Mouse (Mus musculus) heart, embryonic 15.5 days (tissue): ENCODE data around the gene Erf. TPM values are rescaled to one million over a fixed set of nuclear protein-coding genes. Genes with fewer than 3 reads are reported as not detected.

Source experiments
- ATAC-seq: fragments of 200-750 bp; cut with Nextera tagmentation; replicated peaks from 2 replicates; pipeline ENCODE4 v1.8.0; 2017; ENCODE audit warnings: low read depth, moderate TSS enrichment; ENCODE audit not compliant: insufficient number of reproducible peaks, insufficient read depth, low FRiP score
- H3K27ac ChIP-seq: fragments of 300-500 bp; sonication (generic); 2 replicates; pipeline ENCODE4 v1.5.1; 2015; ENCODE audit warnings: mild to moderate bottlenecking, inconsistent platforms
- H3K27me3 ChIP-seq: fragments of 300-500 bp; sonication (generic); 2 replicates; pipeline ENCODE4 v1.6.1; 2015; ENCODE audit warnings: inconsistent platforms
- H3K36me3 ChIP-seq: fragments of 300-500 bp; sonication (generic); 2 replicates; pipeline ENCODE4 v1.6.1; 2015; ENCODE audit warnings: mild to moderate bottlenecking, inconsistent platforms
- H3K4me1 ChIP-seq: fragments of 300-500 bp; sonication (generic); replicated peaks from 2 replicates; pipeline ENCODE4 v1.6.1; 2015; ENCODE audit warnings: inconsistent platforms
- H3K4me2 ChIP-seq: fragments of 300-500 bp; sonication (generic); 2 replicates; pipeline ENCODE4 v1.6.1; 2015; ENCODE audit warnings: inconsistent platforms, mild to moderate bottlenecking, moderate library complexity
- H3K4me3 ChIP-seq: fragments of 300-500 bp; sonication (generic); 2 replicates; pipeline ENCODE4 v1.5.1; 2015; ENCODE audit warnings: mild to moderate bottlenecking, inconsistent platforms
- H3K9ac ChIP-seq: fragments of 300-500 bp; sonication (generic); 2 replicates; pipeline ENCODE4 v1.6.1; 2015; ENCODE audit warnings: mild to moderate bottlenecking, inconsistent platforms
- H3K9me3 ChIP-seq: fragments of 300-500 bp; sonication (generic); replicated peaks from 2 replicates; pipeline ENCODE4 v1.6.1; 2016; ENCODE audit warnings: inconsistent platforms
- WGBS: fragments of 180-500 bp; shearing (Covaris S2); methylation state at CpG from one replicate; pipeline ENCODE4 v1.1.7; 2015; ENCODE audit warnings: mixed read lengths; 5-methylcytosine and 5-hydroxymethylcytosine counted together
- polyA plus RNA-seq: library from polyadenylated mRNA; unstranded; fragments of >200 nt; fragmentation: Nextera tagmentation; extraction: Ambion mirVana; gene quantifications from 2 replicates; pipeline ENCODE4 v1.2.1, GENCODE M21; 2015

The Erf gene
- polyA plus RNA-seq, result 12.1 and 13.2 TPM in 2 replicates

GRCm38 (mm10) chr7:25250141-25250972, at the start of gene Erf:
Gene Erf, minus strand, starts transcription at chr7:25250761.
- peak; percentile 80 for ATAC-seq
- WGBS, result 1% methylated on average over 63 of the region's 81 CpGs
- peak within 1 kb of the TSS; percentile 95 for H3K9ac ChIP-seq

GRCm38 (mm10) chr7:25297454-25298325, 47.1 kb upstream of the Erf start, which contains the start of gene Pafah1b3:
Gene Pafah1b3, minus strand, starts transcription at chr7:25297986.
- peak; percentile 87 for ATAC-seq
- Histone ChIP-seq H3K9ac (peak within 1 kb of the TSS; percentile 69), H3K9me3 (no peaks in the 10 kb centered on the region), H3K4me1 (peaks cover 25% of the 10 kb centered on the region), H3K36me3 (peaks cover 23% of the 10 kb centered on the region), H3K27ac (peak within 1 kb of the TSS; percentile 90), H3K4me2 (peak within 1 kb of the TSS; percentile 91), H3K4me3 (peak within 1 kb of the TSS; percentile 71), H3K27me3 (no peaks in the 10 kb centered on the region)
- under 1% methylated on average over 51 of the region's 52 CpGs for WGBS

More at GRCm38 (mm10) chr7:25250141-25250972, at the start of gene Erf:
- Histone ChIP-seq H3K4me2 (peak within 1 kb of the TSS; percentile 94), H3K27me3 (no peaks in the 10 kb centered on the region), H3K9me3 (no peaks in the 10 kb centered on the region), H3K36me3 (peaks cover 7% of the 10 kb centered on the region), H3K27ac (peak within 1 kb of the TSS; percentile 96), H3K4me3 (peak within 1 kb of the TSS; percentile 69), H3K4me1 (peaks cover 46% of the 10 kb centered on the region)

DNA sequence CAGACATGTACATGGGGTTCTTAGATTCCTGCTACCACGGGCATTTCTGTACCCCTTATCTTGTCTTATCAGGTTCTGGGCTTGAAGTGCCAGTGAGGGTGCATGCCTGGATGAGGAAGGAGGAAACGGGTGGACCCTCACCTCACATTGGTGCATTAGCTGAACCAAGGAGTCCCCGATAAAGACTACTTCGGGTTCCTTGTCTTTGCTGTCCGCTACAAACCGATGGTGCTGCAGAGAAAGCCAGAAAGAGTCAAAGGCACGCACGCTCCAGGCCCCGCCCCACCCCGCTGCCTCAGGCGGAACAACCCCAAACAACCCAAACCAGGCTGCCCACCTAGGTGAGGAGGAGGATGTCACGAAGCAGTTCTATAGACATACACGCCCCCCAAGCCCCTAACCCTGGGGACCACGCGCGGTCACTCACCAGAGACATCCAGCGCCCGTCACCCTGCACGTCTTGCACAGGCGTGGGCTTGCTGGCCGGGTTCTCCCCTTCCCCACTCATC, 46.4 kb upstream of the Erf start:
- WGBS, result under 1% methylated on average over 21 of the region's 21 CpGs
- peaks cover 28% of the 10 kb centered on the region for H3K4me1 ChIP-seq
- peaks cover 30% of the 10 kb centered on the region for H3K36me3 ChIP-seq
- peak overlapping the region; percentile 90 for H3K27ac ChIP-seq
- peak overlapping the region; percentile 69 for H3K9ac ChIP-seq
- 0 out of 2 replicates have a peak, but pooled peaks have one; percentile 2 for ATAC-seq
- H3K4me3 ChIP-seq, result peak overlapping the region; percentile 71
- peak overlapping the region; percentile 91 for H3K4me2 ChIP-seq
- H3K9me3 ChIP-seq, result no peaks in the 10 kb centered on the region
- H3K27me3 ChIP-seq, result no peaks in the 10 kb centered on the region

- no peaks in the 10 kb centered on the region for H3K9me3 ChIP-seq
- H3K27me3 ChIP-seq, result no peaks in the 10 kb centered on the region
- ATAC-seq, result no peak
- H3K27ac ChIP-seq, result no peak overlapping the region
- no peak overlapping the region for H3K4me2 ChIP-seq
- no peak overlapping the region for H3K9ac ChIP-seq
- H3K36me3 ChIP-seq, result peaks cover 48% of the 10 kb centered on the region
- WGBS, result 89% methylated on average over 12 of the region's 12 CpGs
- H3K4me1 ChIP-seq, result peaks cover 38% of the 10 kb centered on the region
- no peak overlapping the region for H3K4me3 ChIP-seq
Measured at GRCm38 (mm10) chr7:25294960-25295722, 44.6 kb upstream of the Erf start.

- H3K4me3 ChIP-seq, result no peak overlapping the region
- H3K27ac ChIP-seq, result no peak overlapping the region; the same call in 1 of the 2 replicates
- peaks cover 38% of the 10 kb centered on the region for H3K4me1 ChIP-seq
- H3K9me3 ChIP-seq, result no peaks in the 10 kb centered on the region
- no peaks in the 10 kb centered on the region for H3K27me3 ChIP-seq
- 83% methylated on average over 4 of the region's 4 CpGs for WGBS
- no peak for ATAC-seq
- H3K9ac ChIP-seq, result no peak overlapping the region
- H3K4me2 ChIP-seq, result no peak overlapping the region
- H3K36me3 ChIP-seq, result peaks cover 55% of the 10 kb centered on the region
Measured at GRCm38 (mm10) chr7:25294495-25294894, 43.9 kb upstream of the Erf start.

GRCm38 (mm10) chr7:25293191-25293739, 42.7 kb upstream of the Erf start:
- H3K4me2 ChIP-seq, result no peak overlapping the region
- peaks cover 67% of the 10 kb centered on the region for H3K36me3 ChIP-seq
- no peaks in the 10 kb centered on the region for H3K27me3 ChIP-seq
- H3K9ac ChIP-seq, result no peak overlapping the region
- H3K4me3 ChIP-seq, result no peak overlapping the region
- peak overlapping the region; percentile 42 for H3K27ac ChIP-seq
- H3K4me1 ChIP-seq, result peaks cover 36% of the 10 kb centered on the region
- H3K9me3 ChIP-seq, result no peaks in the 10 kb centered on the region
- no peak for ATAC-seq
- WGBS, result 69% methylated on average over 10 of the region's 10 CpGs

GRCm38 (mm10) chr7:25292107-25292506, 41.5 kb upstream of the Erf start:
- H3K27ac ChIP-seq, result no peak overlapping the region
- no peak for ATAC-seq

DNA sequence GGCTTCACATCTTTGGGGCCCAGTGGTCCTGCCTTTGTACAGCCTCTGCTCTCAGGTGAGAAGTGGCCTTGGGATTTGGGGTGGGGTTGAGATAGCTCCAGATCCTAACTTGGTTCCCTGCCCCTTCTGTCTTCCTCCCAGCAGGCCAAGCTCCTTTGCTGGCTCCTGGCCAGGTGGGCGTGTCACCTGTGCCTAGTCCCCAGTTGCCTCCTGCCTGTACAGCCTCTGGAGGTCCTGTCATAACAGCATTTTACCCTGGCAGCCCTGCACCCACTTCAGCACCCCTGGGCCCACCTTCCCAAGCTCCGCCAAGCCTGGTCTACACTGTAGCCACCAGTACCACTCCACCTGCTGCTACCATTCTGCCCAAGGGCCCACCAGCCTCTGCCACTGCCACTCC, 40.4 kb upstream of the Erf start:
- 57% methylated on average over 2 of the region's 2 CpGs for WGBS
- ATAC-seq, result peak; percentile 7; the same call in 1 of the 2 replicates
- H3K27ac ChIP-seq, result no peak overlapping the region

More at GRCm38 (mm10) chr7:25292107-25292506, 41.5 kb upstream of the Erf start:
- Histone ChIP-seq H3K27me3 (no peaks in the 10 kb centered on the region), H3K4me2 (no peak overlapping the region), H3K9me3 (no peaks in the 10 kb centered on the region), H3K4me3 (no peak overlapping the region), H3K4me1 (peaks cover 32% of the 10 kb centered on the region), H3K36me3 (peaks cover 79% of the 10 kb centered on the region), H3K9ac (no peak overlapping the region)
- 63% methylated on average over 7 of the region's 7 CpGs for WGBS

DNA sequence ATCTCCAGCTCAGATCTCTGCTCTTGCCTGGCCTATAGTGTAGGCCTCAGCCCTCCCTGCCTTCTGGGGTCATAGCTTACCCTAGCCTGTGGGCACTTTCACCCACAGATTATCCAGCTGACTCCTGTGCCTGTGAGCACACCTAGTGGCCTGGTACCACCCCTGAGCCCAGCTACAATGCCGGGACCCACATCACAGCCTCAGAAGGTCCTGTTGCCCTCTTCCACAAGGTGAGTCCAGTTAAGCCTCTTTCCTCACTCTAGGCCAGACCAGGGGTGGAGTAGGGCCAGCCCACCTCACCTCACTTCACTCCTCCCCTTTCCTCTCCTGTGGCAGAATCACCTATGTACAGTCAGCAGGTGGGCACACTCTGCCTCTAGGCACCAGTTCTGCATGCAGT, 39.9 kb upstream of the Erf start:
- H3K4me2 ChIP-seq, result no peak overlapping the region
- no peak overlapping the region for H3K9ac ChIP-seq
- peaks cover 95% of the 10 kb centered on the region for H3K36me3 ChIP-seq
- H3K27ac ChIP-seq, result no peak overlapping the region
- peaks cover 23% of the 10 kb centered on the region for H3K4me1 ChIP-seq
- H3K27me3 ChIP-seq, result no peaks in the 10 kb centered on the region
- H3K9me3 ChIP-seq, result no peaks in the 10 kb centered on the region
- H3K4me3 ChIP-seq, result no peak overlapping the region
- ATAC-seq, result no peak
- WGBS, result 86% methylated on average over 1 of the region's 1 CpGs

More for the DNA sequence above, 40.4 kb upstream of the Erf start:
- no peak overlapping the region for H3K4me2 ChIP-seq
- H3K9me3 ChIP-seq, result no peaks in the 10 kb centered on the region
- no peak overlapping the region for H3K9ac ChIP-seq
- H3K4me1 ChIP-seq, result peaks cover 23% of the 10 kb centered on the region
- H3K27me3 ChIP-seq, result no peaks in the 10 kb centered on the region
- peaks cover 91% of the 10 kb centered on the region for H3K36me3 ChIP-seq
- H3K4me3 ChIP-seq, result no peak overlapping the region

DNA sequence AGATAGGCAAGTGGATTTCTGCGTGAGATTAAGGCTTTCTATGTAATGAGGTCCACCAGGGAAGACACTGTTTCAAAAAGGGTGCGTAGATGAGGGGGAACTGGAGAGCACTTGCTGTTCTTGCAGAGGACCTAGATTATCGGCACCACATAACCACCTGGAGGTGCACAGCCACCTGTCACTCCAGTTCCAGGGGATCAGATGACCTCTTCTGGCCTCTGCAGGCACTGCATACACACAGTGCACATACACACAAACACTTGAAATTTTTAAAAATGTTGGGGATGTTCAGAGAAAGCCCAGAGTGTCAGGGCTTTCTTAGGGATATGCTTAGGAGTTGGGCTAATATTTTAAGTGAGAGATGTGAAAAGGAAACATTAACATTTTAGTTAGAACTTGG, 39.4 kb upstream of the Erf start:
- Histone ChIP-seq H3K36me3 (peaks cover 98% of the 10 kb centered on the region), H3K27me3 (no peaks in the 10 kb centered on the region), H3K9me3 (no peaks in the 10 kb centered on the region), H3K9ac (no peak overlapping the region), H3K27ac (no peak overlapping the region), H3K4me3 (no peak overlapping the region), H3K4me2 (no peak overlapping the region), H3K4me1 (peaks cover 24% of the 10 kb centered on the region)
- 97% methylated on average over 3 of the region's 3 CpGs for WGBS
- ATAC-seq, result no peak
